Mouse (Mus musculus): ENCODE measurements around the gene Rnf114.

The Rnf114 gene

GRCm38 (mm10) chr2:167476200-167476688 is 16.2 kb upstream of the Rnf114 start:
- peak; percentile 86 for DNase-seq

GRCm38 (mm10) chr2:167476762-167477161 is 15.7 kb upstream of the Rnf114 start:
- no peak for DNase-seq

- no peak for DNase-seq
These were observed 14.3 kb upstream of the Rnf114 start for GRCm38 (mm10) chr2:167478128-167478527.

GRCm38 (mm10) chr2:167479501-167479900 is 12.9 kb upstream of the Rnf114 start:
- DNase-seq, result no peak

GRCm38 (mm10) chr2:167482681-167483080 is 9.8 kb upstream of the Rnf114 start:
- no peak for DNase-seq

GRCm38 (mm10) chr2:167483081-167483826 is 9.2 kb upstream of the Rnf114 start:
- no peak for DNase-seq

- DNase-seq, result peak; percentile 73
These were observed 8.5 kb upstream of the Rnf114 start for GRCm38 (mm10) chr2:167483827-167484410.

GRCm38 (mm10) chr2:167484932-167485331 is 7.5 kb upstream of the Rnf114 start:
- no peak for DNase-seq

GRCm38 (mm10) chr2:167485501-167486377 is 6.7 kb upstream of the Rnf114 start:
- DNase-seq, result peak; percentile 91

GRCm38 (mm10) chr2:167486573-167486972 is 5.9 kb upstream of the Rnf114 start:
- DNase-seq, result peak; percentile 71

- no peak for DNase-seq
These were observed 4.9 kb upstream of the Rnf114 start for GRCm38 (mm10) chr2:167487551-167487950.

- DNase-seq, result no peak
These were observed 4.5 kb upstream of the Rnf114 start for GRCm38 (mm10) chr2:167487994-167488393.

- DNase-seq, result no peak
These were observed 1.5 kb upstream of the Rnf114 start for GRCm38 (mm10) chr2:167490813-167491525.

GRCm38 (mm10) chr2:167492713-167493636 is 530 bp downstream of the Rnf114 start, which contains the start of gene Spata2:
TSS of gene Spata2 (minus strand) at chr2:167492887.
- DNase-seq, result peak; percentile 91

- DNase-seq, result no peak
These were observed 4.0 kb downstream of the Rnf114 start for GRCm38 (mm10) chr2:167496437-167496836.

- no peak for DNase-seq
These were observed 4.8 kb downstream of the Rnf114 start for GRCm38 (mm10) chr2:167497272-167497671.

GRCm38 (mm10) chr2:167502554-167503252 is 10.3 kb downstream of the Rnf114 start:
- DNase-seq, result peak; percentile 23

GRCm38 (mm10) chr2:167503253-167503895 is 10.9 kb downstream of the Rnf114 start:
- peak; percentile 87 for DNase-seq

- DNase-seq, result peak; percentile 65
These were observed 11.5 kb downstream of the Rnf114 start for GRCm38 (mm10) chr2:167503896-167504349.

GRCm38 (mm10) chr2:167505127-167505526 is 12.7 kb downstream of the Rnf114 start:
- peak; percentile 7 for DNase-seq
